Mouse (Mus musculus): ENCODE results near the gene Mpp3. TPM values are rescaled to one million over a fixed set of nuclear protein-coding genes. Genes with fewer than 3 reads are reported as not detected.
"Not testable (repeated sequence)": the region's sequence is repeated elsewhere in the genome, so short reads cannot be mapped to it uniquely, and the experiment has no call there.

The Mpp3 gene
- polyA plus RNA-seq, 1 experiment from 2014 or later = 0.36 TPM

DNA sequence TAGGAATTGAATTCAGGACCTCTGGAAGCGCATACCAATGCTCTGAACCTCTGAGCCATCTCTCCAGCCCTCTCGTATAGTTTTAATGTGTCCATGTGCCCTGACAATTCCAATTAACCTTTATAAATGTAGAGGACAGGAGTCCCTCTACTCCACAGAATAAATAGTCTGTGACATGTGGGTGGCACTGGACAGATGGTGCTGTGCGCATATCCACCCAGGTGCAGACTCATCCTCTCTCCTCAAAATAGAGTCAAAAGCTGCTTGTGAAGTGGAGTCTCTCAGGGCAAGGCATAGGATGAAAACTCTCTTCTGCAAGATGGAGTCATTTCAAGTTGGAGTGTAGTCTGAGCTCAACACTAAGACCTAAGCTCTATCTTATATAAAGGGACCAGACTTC lies 38.0 kb downstream of the Mpp3 start:
- no peak overlapping the region for H3K4me2 ChIP-seq
- no peaks in the 10 kb centered on the region for H3K9me3 ChIP-seq (replicated peaks)
- no peak overlapping the region for H3K27ac ChIP-seq
- H3K36me3 ChIP-seq = no peaks in the 10 kb centered on the region
- ATAC-seq (ENCODE audit: low read depth) (no peak), DNase-seq (no peak)
- peaks cover 29% of the 10 kb centered on the region for H3K27me3 ChIP-seq
- no peak overlapping the region for H3K4me3 ChIP-seq (replicated peaks)
- peaks cover 40% of the 10 kb centered on the region for H3K4me1 ChIP-seq (replicated peaks)
- WGBS (ENCODE audit: insufficient replicate concordance) = 84% methylated on average over 3 of the region's 3 CpGs
- no peak overlapping the region for H3K9ac ChIP-seq

DNA sequence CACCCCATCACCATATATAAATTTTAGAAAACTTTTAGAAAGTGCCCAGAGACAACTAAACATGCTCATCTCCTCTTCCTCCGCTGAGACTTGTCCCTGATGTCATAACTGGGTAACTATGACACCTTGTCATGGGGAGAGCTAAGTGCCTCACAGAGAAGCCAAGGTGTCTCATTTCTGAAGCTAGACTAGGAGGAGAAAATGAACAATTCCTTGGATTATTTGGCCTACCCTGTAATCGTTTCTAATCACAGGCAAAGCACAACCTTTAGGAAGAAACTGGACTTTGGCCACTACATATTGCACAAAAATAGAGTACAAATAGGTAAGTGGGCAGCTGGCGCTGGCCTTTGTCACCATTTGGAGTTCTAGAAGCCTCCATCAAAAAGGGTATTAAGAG lies 41.3 kb downstream of the Mpp3 start, which contains the start of gene Dusp3:
Gene Dusp3, minus strand, starts transcription at position 101 of the 400 bp plus-strand sequence.
- no peak for ATAC-seq (ENCODE audit: low read depth)
- H3K9ac ChIP-seq = no peak within 1 kb of the TSS
- WGBS (ENCODE audit: insufficient replicate concordance) = 63% methylated on average over 3 of the region's 3 CpGs
- H3K4me1 ChIP-seq (replicated peaks) = peaks cover 35% of the 10 kb centered on the region
- H3K27me3 ChIP-seq = peaks cover 50% of the 10 kb centered on the region
- H3K9me3 ChIP-seq (replicated peaks) = no peaks in the 10 kb centered on the region
- H3K36me3 ChIP-seq = no peaks in the 10 kb centered on the region
- no peak within 1 kb of the TSS for H3K27ac ChIP-seq
- H3K4me2 ChIP-seq = no peak within 1 kb of the TSS
- no peak within 1 kb of the TSS for H3K4me3 ChIP-seq (replicated peaks)
- DNase-seq = no peak

GRCm38 (mm10) chr11:101985990-101986389 lies 42.3 kb downstream of the Mpp3 start:
- H3K36me3 ChIP-seq = no peaks in the 10 kb centered on the region
- H3K9ac ChIP-seq = no peak overlapping the region
- H3K27ac ChIP-seq = no peak overlapping the region
- DNase-seq (peak; percentile 61), ATAC-seq (ENCODE audit: low read depth) (no peak)
- peaks cover 42% of the 10 kb centered on the region for H3K4me1 ChIP-seq (replicated peaks)
- H3K4me2 ChIP-seq = no peak overlapping the region
- no peaks in the 10 kb centered on the region for H3K9me3 ChIP-seq (replicated peaks)
- H3K4me3 ChIP-seq (replicated peaks) = no peak overlapping the region
- 8% methylated on average over 10 of the region's 10 CpGs for WGBS (ENCODE audit: insufficient replicate concordance)
- H3K27me3 ChIP-seq = peaks cover 50% of the 10 kb centered on the region

DNA sequence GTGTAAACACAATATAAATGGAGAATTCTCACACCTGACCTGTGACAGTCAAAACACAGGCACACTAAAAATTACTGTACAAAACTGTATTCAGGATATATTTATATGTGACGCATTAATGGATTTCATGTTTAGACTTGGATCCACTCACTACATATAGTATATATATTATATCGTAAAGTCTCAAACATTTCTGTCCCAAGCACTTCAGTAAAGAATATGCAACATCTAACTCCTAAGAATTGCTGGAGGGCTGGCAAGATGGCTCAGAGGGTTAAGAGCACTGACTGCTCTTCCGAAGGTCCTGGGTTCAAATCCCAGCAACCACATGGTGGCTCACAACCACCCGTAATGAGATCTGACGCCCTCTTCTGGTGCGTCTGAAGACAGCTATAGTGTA lies 42.8 kb downstream of the Mpp3 start:
- not testable (repeated sequence) for H3K4me2 ChIP-seq; H3K4me3 ChIP-seq (replicated peaks); H3K9ac ChIP-seq; H3K36me3 ChIP-seq; ATAC-seq (ENCODE audit: low read depth); H3K27ac ChIP-seq; DNase-seq; H3K9me3 ChIP-seq (replicated peaks)
- Histone ChIP-seq H3K27me3 (peaks cover 50% of the 10 kb centered on the region), H3K4me1 (replicated peaks) (peaks cover 47% of the 10 kb centered on the region)
- WGBS (ENCODE audit: insufficient replicate concordance) = 54% methylated on average over 6 of the region's 6 CpGs

GRCm38 (mm10) chr11:101984054-101985025 lies 43.9 kb downstream of the Mpp3 start, which contains the start of gene Cfap97d1:
TSS of gene Cfap97d1 (plus strand) at chr11:101984279.
- H3K9me3 ChIP-seq (replicated peaks) = no peaks in the 10 kb centered on the region
- H3K36me3 ChIP-seq = peaks cover 7% of the 10 kb centered on the region; the same call in 1 of the 2 replicates
- WGBS (ENCODE audit: insufficient replicate concordance) = 1% methylated on average over 71 of the region's 71 CpGs
- peak within 1 kb of the TSS; percentile 66 for H3K4me3 ChIP-seq (replicated peaks)
- H3K9ac ChIP-seq = peak within 1 kb of the TSS; percentile 75
- ATAC-seq (ENCODE audit: low read depth) (peak; percentile 75), DNase-seq (peak; percentile 70)
- H3K27ac ChIP-seq = peak within 1 kb of the TSS; percentile 64
- peaks cover 47% of the 10 kb centered on the region for H3K4me1 ChIP-seq (replicated peaks)
- peak within 1 kb of the TSS; percentile 97 for H3K4me2 ChIP-seq
- peaks cover 50% of the 10 kb centered on the region for H3K27me3 ChIP-seq

DNA sequence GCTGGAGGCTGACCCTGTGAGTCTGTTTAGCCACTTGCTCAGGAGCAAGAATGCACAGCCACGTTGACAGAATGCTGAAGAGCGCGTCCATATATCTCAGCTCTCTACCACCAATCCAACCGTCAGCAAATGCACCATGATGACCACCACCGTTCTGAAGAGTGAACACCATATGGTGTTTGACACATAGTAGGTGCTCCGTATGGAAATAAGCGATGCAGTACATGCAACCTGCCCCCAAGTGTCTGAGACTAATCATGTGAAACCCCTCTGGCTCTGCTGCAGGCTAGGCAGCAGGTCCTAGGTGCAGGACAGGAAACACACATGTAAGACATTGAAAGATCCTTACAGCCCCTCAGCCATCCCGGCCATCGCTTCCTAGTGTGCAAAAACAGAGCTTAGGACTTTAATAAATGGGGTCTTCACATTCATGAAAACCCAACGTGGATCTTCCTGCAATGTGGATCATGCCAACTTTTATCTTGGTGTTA lies 44.8 kb downstream of the Mpp3 start:
- Histone ChIP-seq H3K36me3 (peaks cover 13% of the 10 kb centered on the region; the same call in 1 of the 2 replicates), H3K27me3 (peaks cover 46% of the 10 kb centered on the region), H3K27ac (peak overlapping the region; percentile 50), H3K9ac (no peak overlapping the region), H3K4me1 (replicated peaks) (peaks cover 47% of the 10 kb centered on the region), H3K4me3 (replicated peaks) (peak overlapping the region; percentile 18; the same call in 1 of the 2 replicates), H3K9me3 (replicated peaks) (no peaks in the 10 kb centered on the region), H3K4me2 (peak overlapping the region; percentile 97)
- ATAC-seq (ENCODE audit: low read depth) = no peak
- no peak for DNase-seq
- WGBS (ENCODE audit: insufficient replicate concordance) = 35% methylated on average over 10 of the region's 10 CpGs

GRCm38 (mm10) chr11:101982981-101983411 lies 45.3 kb downstream of the Mpp3 start:
- WGBS (ENCODE audit: insufficient replicate concordance) = 53% methylated on average over 6 of the region's 6 CpGs
- 0 out of 2 replicates have a peak overlapping the region, but pooled peaks have one; percentile 18 for H3K4me3 ChIP-seq (replicated peaks)
- ATAC-seq (ENCODE audit: low read depth) = no peak
- peak overlapping the region; percentile 97 for H3K4me2 ChIP-seq
- no peak for DNase-seq
- H3K4me1 ChIP-seq (replicated peaks) = peaks cover 47% of the 10 kb centered on the region
- H3K36me3 ChIP-seq = peaks cover 15% of the 10 kb centered on the region; the same call in 1 of the 2 replicates
- no peaks in the 10 kb centered on the region for H3K9me3 ChIP-seq (replicated peaks)
- H3K27ac ChIP-seq = peak overlapping the region; percentile 50
- peaks cover 45% of the 10 kb centered on the region for H3K27me3 ChIP-seq
- no peak overlapping the region for H3K9ac ChIP-seq

DNA sequence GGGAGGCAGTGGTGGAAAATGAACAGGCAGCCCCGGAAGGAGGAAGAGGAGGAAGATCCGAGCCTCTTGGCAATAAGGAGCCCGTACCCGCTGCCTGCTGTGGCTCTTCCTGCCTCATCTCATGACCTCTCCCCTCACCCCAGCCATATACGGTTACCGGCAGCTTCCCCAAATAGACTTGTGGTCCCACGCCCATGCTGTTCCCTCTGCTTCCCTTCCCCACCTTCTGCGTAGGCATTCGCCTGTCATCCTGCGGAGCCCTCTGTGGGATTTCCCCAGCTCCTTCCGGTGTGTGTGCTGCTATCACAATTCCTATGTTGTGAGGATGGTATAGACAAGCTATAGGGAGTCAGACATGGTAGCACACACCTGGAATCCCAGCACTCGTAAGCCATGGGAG lies 46.4 kb downstream of the Mpp3 start:
- H3K4me2 ChIP-seq = no peak overlapping the region; the same call in 1 of the 2 replicates
- ATAC-seq (ENCODE audit: low read depth) = no peak
- no peak overlapping the region for H3K27ac ChIP-seq
- no peak overlapping the region for H3K4me3 ChIP-seq (replicated peaks)
- DNase-seq = no peak
- H3K4me1 ChIP-seq (replicated peaks) = peaks cover 47% of the 10 kb centered on the region
- H3K27me3 ChIP-seq = peaks cover 36% of the 10 kb centered on the region
- 34% methylated on average over 12 of the region's 12 CpGs for WGBS (ENCODE audit: insufficient replicate concordance)
- 0 out of 2 replicates have a peak overlapping the region, but pooled peaks have one; percentile 6 for H3K9ac ChIP-seq
- peaks cover 15% of the 10 kb centered on the region; the same call in 1 of the 2 replicates for H3K36me3 ChIP-seq
- no peaks in the 10 kb centered on the region for H3K9me3 ChIP-seq (replicated peaks)

GRCm38 (mm10) chr11:101980603-101981157 lies 47.6 kb downstream of the Mpp3 start:
- Histone ChIP-seq H3K4me1 (replicated peaks) (peaks cover 39% of the 10 kb centered on the region), H3K27ac (no peak overlapping the region), H3K9ac (no peak overlapping the region), H3K9me3 (replicated peaks) (no peaks in the 10 kb centered on the region), H3K4me3 (replicated peaks) (no peak overlapping the region), H3K27me3 (peaks cover 24% of the 10 kb centered on the region), H3K4me2 (no peak overlapping the region), H3K36me3 (peaks cover 15% of the 10 kb centered on the region; the same call in 1 of the 2 replicates)
- ATAC-seq (ENCODE audit: low read depth) (no peak), DNase-seq (no peak)
- WGBS (ENCODE audit: insufficient replicate concordance) = 74% methylated on average over 9 of the region's 9 CpGs

DNA sequence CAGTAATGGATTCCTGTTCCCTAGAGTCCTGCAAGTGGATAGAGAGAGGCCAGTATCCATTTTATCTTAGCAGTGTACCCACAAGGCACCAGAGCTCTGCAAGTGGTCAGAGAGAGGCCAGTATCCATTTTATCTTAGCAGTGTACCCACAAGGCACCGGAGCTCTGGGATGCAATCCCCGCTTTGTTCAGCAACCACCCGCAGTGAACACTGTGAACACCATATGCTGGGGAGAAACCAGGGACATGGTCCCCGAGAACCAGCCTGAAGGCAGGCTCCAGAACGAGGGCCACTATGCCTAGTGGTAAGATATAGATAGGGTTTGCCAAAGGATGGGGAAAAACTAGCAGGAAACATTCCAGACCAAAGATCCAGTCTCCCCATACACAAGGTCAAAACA lies 49.1 kb downstream of the Mpp3 start:
- Histone ChIP-seq H3K4me1 (replicated peaks) (peaks cover 29% of the 10 kb centered on the region), H3K4me3 (replicated peaks) (no peak overlapping the region), H3K27me3 (peaks cover 10% of the 10 kb centered on the region), H3K9me3 (replicated peaks) (no peaks in the 10 kb centered on the region), H3K9ac (no peak overlapping the region), H3K4me2 (no peak overlapping the region), H3K27ac (no peak overlapping the region), H3K36me3 (peaks cover 19% of the 10 kb centered on the region; the same call in 1 of the 2 replicates)
- ATAC-seq (ENCODE audit: low read depth) = no peak
- WGBS (ENCODE audit: insufficient replicate concordance) = 69% methylated on average over 5 of the region's 5 CpGs
- no peak for DNase-seq

DNA sequence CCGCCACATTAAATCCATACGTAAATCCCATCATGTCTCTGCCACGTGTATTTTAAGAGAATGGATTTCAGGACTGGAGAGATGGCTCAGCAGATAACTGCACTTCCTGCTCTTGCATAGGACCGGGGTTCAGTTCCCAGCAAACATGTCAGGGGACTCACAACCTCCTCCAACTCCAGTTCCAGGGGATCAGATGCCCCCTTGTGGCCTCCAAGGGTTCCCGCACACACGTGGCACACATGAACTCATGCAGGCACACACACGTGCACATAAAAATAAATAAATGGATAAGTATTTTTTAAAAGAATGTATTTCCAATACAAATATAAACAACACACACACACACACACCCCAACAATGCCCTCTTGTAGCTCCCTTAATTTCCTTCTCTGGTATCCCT lies 51.3 kb downstream of the Mpp3 start:
- Histone ChIP-seq H3K36me3 (peaks cover 20% of the 10 kb centered on the region; the same call in 1 of the 2 replicates), H3K9me3 (replicated peaks) (no peaks in the 10 kb centered on the region), H3K4me1 (replicated peaks) (peaks cover 13% of the 10 kb centered on the region), H3K27me3 (no peaks in the 10 kb centered on the region), H3K27ac (no peak overlapping the region), H3K4me2 (no peak overlapping the region), H3K4me3 (replicated peaks) (no peak overlapping the region), H3K9ac (no peak overlapping the region)
- ATAC-seq (ENCODE audit: low read depth) (no peak), DNase-seq (no peak)
- 81% methylated on average over 7 of the region's 7 CpGs for WGBS (ENCODE audit: insufficient replicate concordance)
